Mouse (Mus musculus) CH12.LX (cell line): ENCODE data around the gene 4930590J08Rik. TPM values are rescaled to one million over a fixed set of nuclear protein-coding genes. Genes with fewer than 3 reads are reported as not detected.

Experiments used
- DNase-seq: peaks from one replicate; pipeline ENCODE4 v3.0.0-alpha.2; 2013; ENCODE audit errors: extremely low read depth
- H3K27ac ChIP-seq: 2 replicates; pipeline ENCODE4 v1.5.1; 2012; ENCODE audit warnings: low read depth, mild to moderate bottlenecking, control low read depth, moderate library complexity; ENCODE audit not compliant: insufficient read depth
- H3K27me3 ChIP-seq: replicated peaks from 2 replicates; pipeline ENCODE3; 2012; ENCODE audit warnings: inconsistent platforms
- H3K36me3 ChIP-seq, 2 experiments: replicated peaks in 1 of 2; 2 replicates each; pipeline versions ENCODE3 to v1.6.1; 2012; ENCODE audit warnings: inconsistent platforms in 1 of 2, low read length in 1 of 2, mild to moderate bottlenecking in 1 of 2, mixed read lengths in 1 of 2, moderate library complexity in 1 of 2; ENCODE audit not compliant: control insufficient read depth in 1 of 2, insufficient read depth in 1 of 2
- H3K4me1 ChIP-seq, 2 experiments: 2 replicates each; pipeline ENCODE4 v1.6.1; 2012; ENCODE audit warnings: inconsistent platforms in 1 of 2, moderate library complexity in 1 of 2; ENCODE audit not compliant: insufficient read depth in 2 of 2, control insufficient read depth in 1 of 2
- H3K4me2 ChIP-seq: 2 replicates; pipeline ENCODE4 v1.6.1; 2012; ENCODE audit warnings: low read depth, mild to moderate bottlenecking, control low read depth; ENCODE audit not compliant: poor library complexity, insufficient read depth, severe bottlenecking
- H3K4me3 ChIP-seq, 3 experiments: fragments of 150-350 bp in 1 of 3; sonication (generic) in 1 of 3; replicated peaks in 1 of 3; 2 replicates each; pipeline versions ENCODE3 to v1.5.1; 2011 to 2012; ENCODE audit warnings: low read depth in 2 of 3, low read length in 2 of 3, mild to moderate bottlenecking in 2 of 3, moderate library complexity in 2 of 3, control low read depth in 1 of 3, improper control_type of control experiment in 1 of 3, inconsistent platforms in 1 of 3, mixed read lengths in 1 of 3; ENCODE audit not compliant: poor library complexity in 1 of 3
- H3K79me2 ChIP-seq: replicated peaks from 2 replicates; pipeline ENCODE4 v1.6.1; 2012; ENCODE audit warnings: mild to moderate bottlenecking, moderate library complexity; ENCODE audit not compliant: control insufficient read depth, poor library complexity, insufficient read depth, severe bottlenecking; ENCODE audit errors: extremely low read depth
- H3K9ac ChIP-seq: 2 replicates; pipeline ENCODE4 v1.6.1; 2012; ENCODE audit warnings: low read depth, mild to moderate bottlenecking, control low read depth, moderate library complexity; ENCODE audit not compliant: insufficient read depth
- H3K9me3 ChIP-seq: replicated peaks from 2 replicates; pipeline ENCODE3; 2012; ENCODE audit warnings: low read length, inconsistent platforms, mixed read lengths
- BHLHE40 ChIP-seq: IDR thresholded peaks from 2 replicates; pipeline ENCODE4 v1.6.1; 2011; ENCODE audit warnings: mild to moderate bottlenecking, low read depth, low read length, improper control_type of control experiment
- CHD1 ChIP-seq: IDR thresholded peaks from 2 replicates; pipeline ENCODE4 v1.6.1; 2012; ENCODE audit warnings: low read depth, low read length, improper control_type of control experiment, inconsistent platforms
- CTCF ChIP-seq, 2 experiments: IDR thresholded peaks in 1 of 2; conservative IDR thresholded peaks in 1 of 2; 2 replicates each; pipeline ENCODE4 v1.5.1; 2011 to 2012; ENCODE audit warnings: low read depth in 2 of 2, low read length in 2 of 2, improper control_type of control experiment in 1 of 2, inconsistent platforms in 1 of 2, mild to moderate bottlenecking in 1 of 2, moderate library complexity in 1 of 2
- E2F4 ChIP-seq: IDR thresholded peaks from 2 replicates; pipeline ENCODE4 v1.6.1; 2011; ENCODE audit warnings: low read depth, low read length, improper control_type of control experiment; ENCODE audit not compliant: insufficient replicate concordance
- EP300 ChIP-seq: IDR thresholded peaks from 2 replicates; pipeline ENCODE4 v1.6.1; 2011; ENCODE audit warnings: low read length, improper control_type of control experiment
- GABPA ChIP-seq: IDR thresholded peaks from 2 replicates; pipeline ENCODE4 v1.6.1; 2012; ENCODE audit warnings: low read depth, low read length, improper control_type of control experiment, inconsistent platforms; ENCODE audit not compliant: insufficient replicate concordance
- HCFC1 ChIP-seq: IDR thresholded peaks from 2 replicates; pipeline ENCODE4 v1.6.1; 2012; ENCODE audit warnings: low read depth, mild to moderate bottlenecking, inconsistent platforms, low read length, improper control_type of control experiment
- IRF4 ChIP-seq: IDR thresholded peaks from 2 replicates; pipeline ENCODE4 v1.6.1; 2014; ENCODE audit warnings: low read depth, mild to moderate bottlenecking, inconsistent platforms, low read length, improper control_type of control experiment
- JUN ChIP-seq: IDR thresholded peaks from 2 replicates; pipeline ENCODE4 v1.6.1; 2011; ENCODE audit warnings: low read depth, mild to moderate bottlenecking, low read length, improper control_type of control experiment, moderate library complexity; ENCODE audit not compliant: insufficient read depth
- JUND ChIP-seq: conservative IDR thresholded peaks from 2 replicates; pipeline ENCODE4 v1.6.1; 2011; ENCODE audit warnings: low read depth, low read length, improper control_type of control experiment
- KAT2A ChIP-seq: IDR thresholded peaks from 2 replicates; pipeline ENCODE4 v1.6.1; 2012; ENCODE audit warnings: low read length, improper control_type of control experiment, inconsistent platforms; ENCODE audit not compliant: insufficient replicate concordance
- MEF2A ChIP-seq: IDR thresholded peaks from 2 replicates; pipeline ENCODE4 v1.6.1; 2014; ENCODE audit warnings: low read depth, mild to moderate bottlenecking, inconsistent platforms, low read length, improper control_type of control experiment, borderline replicate concordance
- MXI1 ChIP-seq: IDR thresholded peaks from 2 replicates; pipeline ENCODE4 v1.6.1; 2011; ENCODE audit warnings: mild to moderate bottlenecking, low read depth, low read length, improper control_type of control experiment
- MYC ChIP-seq: IDR thresholded peaks from 2 replicates; pipeline ENCODE4 v1.6.1; 2011; ENCODE audit warnings: low read depth, mild to moderate bottlenecking, improper control_type of control experiment, low read length
- NELFE ChIP-seq: IDR thresholded peaks from 2 replicates; pipeline ENCODE4 v1.6.1; 2011; ENCODE audit warnings: low read depth, low read length, improper control_type of control experiment
- NRF1 ChIP-seq: IDR thresholded peaks from 2 replicates; pipeline ENCODE4 v1.6.1; 2014; ENCODE audit warnings: low read depth, mild to moderate bottlenecking, inconsistent platforms, low read length, improper control_type of control experiment, moderate library complexity
- POLR2A ChIP-seq: IDR thresholded peaks from 2 replicates; pipeline ENCODE4 v1.6.1; 2011; ENCODE audit warnings: low read depth, mild to moderate bottlenecking, improper control_type of control experiment, low read length
- POLR2AphosphoS2 ChIP-seq: IDR thresholded peaks from 2 replicates; pipeline ENCODE4 v1.6.1; 2011; ENCODE audit warnings: low read depth, low read length, improper control_type of control experiment
- SIN3A ChIP-seq: IDR thresholded peaks from 2 replicates; pipeline ENCODE4 v1.6.1; 2012; ENCODE audit warnings: low read length, improper control_type of control experiment, inconsistent platforms
- SMC3 ChIP-seq: IDR thresholded peaks from 2 replicates; pipeline ENCODE4 v1.6.1; 2011; ENCODE audit warnings: low read depth, low read length, improper control_type of control experiment
- TBP ChIP-seq: conservative IDR thresholded peaks from 2 replicates; pipeline ENCODE4 v1.6.1; 2011; ENCODE audit warnings: low read depth, low read length, improper control_type of control experiment
- TCF12 ChIP-seq: IDR thresholded peaks from 2 replicates; pipeline ENCODE4 v1.6.1; 2014; ENCODE audit warnings: low read depth, mild to moderate bottlenecking, inconsistent platforms, low read length, improper control_type of control experiment
- USF1 ChIP-seq: IDR thresholded peaks from 2 replicates; pipeline ENCODE4 v1.6.1; 2014; ENCODE audit warnings: low read depth, mild to moderate bottlenecking, inconsistent platforms, low read length, improper control_type of control experiment
- USF2 ChIP-seq: conservative IDR thresholded peaks from 2 replicates; pipeline ENCODE4 v1.6.1; 2011; ENCODE audit warnings: low read depth, low read length, improper control_type of control experiment
- ZC3H11A ChIP-seq: IDR thresholded peaks from 2 replicates; pipeline ENCODE4 v1.6.1; 2012; ENCODE audit warnings: low read depth, mild to moderate bottlenecking, inconsistent platforms, low read length, improper control_type of control experiment
- ZNF384 ChIP-seq: IDR thresholded peaks from 2 replicates; pipeline ENCODE4 v1.6.1; 2012; ENCODE audit warnings: low read depth, low read length, improper control_type of control experiment, inconsistent platforms
- dilution Hi-C: fragments of 300-500 bp; cut with MboI; formaldehyde crosslinking; loops from 2 replicates; pipeline ENCODE4 v1.14.3; 2020; ENCODE audit warnings: low sequenced_read_pairs; ENCODE audit not compliant: extremely low pct_unique_long_range_greater_than_20kb, extremely low pct_ligation_motif_present
- in situ Hi-C: fragments of 300-500 bp; cut with MboI; formaldehyde crosslinking; loops from 3 replicates; pipeline ENCODE4 v1.14.3; 2019; ENCODE audit warnings: low sequenced_read_pairs, low pct_ligation_motif_present, low pct_unique_long_range_greater_than_20kb, mixed read lengths
- polyA plus RNA-seq: library from polyadenylated mRNA; unstranded; fragments of >175 nt; gene quantifications from 2 replicates; pipeline ENCODE4 v1.2.1, GENCODE M21; 2012; ENCODE audit warnings: low read depth; ENCODE audit not compliant: insufficient read length
- total RNA-seq, 2 experiments: library from RNA; depleted of rRNA; stranded (reverse); fragments of 300-350 nt in 1 of 2; fragments of >200 nt in 1 of 2; gene quantifications; 2 replicates each; pipeline ENCODE4 v1.2.3; 2012 to 2014

The 4930590J08Rik gene
- total and polyA plus RNA-seq, 3 experiments = 0.30 to 0.69 (median 0.34) TPM

- no peaks in the 10 kb centered on the region for H3K79me2 ChIP-seq
- no peak overlapping the region for H3K27ac ChIP-seq
- dilution Hi-C loops = no loop called here
Measured at GRCm38 (mm10) chr6:91862848-91863247, 39.8 kb upstream of the 4930590J08Rik start.

DNA sequence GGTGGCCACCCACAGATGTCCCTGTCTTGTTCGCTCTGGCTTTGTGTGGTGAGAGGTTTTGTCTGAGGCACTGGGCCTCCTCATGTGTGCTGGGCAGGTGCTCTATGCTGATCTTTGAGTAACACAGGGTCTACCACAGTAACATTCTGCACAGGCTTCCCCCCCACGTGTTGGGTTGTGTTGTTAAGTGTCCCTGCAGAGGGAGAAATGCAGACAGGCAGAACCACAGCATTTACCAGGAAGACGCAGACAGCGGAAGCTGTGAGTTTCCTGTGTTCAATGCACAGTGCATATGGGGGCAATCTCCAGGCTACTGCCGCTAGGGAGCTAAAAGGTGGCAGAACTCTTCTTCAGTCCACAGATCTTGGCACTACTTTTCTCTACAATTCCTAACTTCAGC lies 38.0 kb upstream of the 4930590J08Rik start:
- no peak overlapping the region for H3K27ac ChIP-seq
- H3K79me2 ChIP-seq = no peaks in the 10 kb centered on the region
- DNase-seq = no peak
- no peak overlapping the region for H3K9ac ChIP-seq
- H3K36me3 ChIP-seq = peaks cover 0 to 3% of the 10 kb centered on the region in 2 experiments
- H3K27me3 ChIP-seq = peaks cover 59% of the 10 kb centered on the region
- no peak overlapping the region for H3K4me2 ChIP-seq
- dilution Hi-C loops (no loop called here), in situ Hi-C loops (no loop called here)
- no peak overlapping the region for H3K4me3 ChIP-seq
- no peaks in the 10 kb centered on the region for H3K4me1 ChIP-seq
- TF ChIP-seq USF2 = no peak
- no peak for TF ChIP-seq TBP
- no peak for TF ChIP-seq NRF1
- no peak for TF ChIP-seq MYC
- TF ChIP-seq SIN3A = no peak
- no peak for TF ChIP-seq HCFC1
- no peak for TF ChIP-seq MXI1
- TF ChIP-seq CHD1 = no peak
- TF ChIP-seq POLR2A = no peak
- no peak for TF ChIP-seq KAT2A
- TF ChIP-seq E2F4 = no peak
- no peak for TF ChIP-seq CTCF (conservative IDR thresholded peaks at IDR 0.05 in 1 of 2, IDR thresholded peaks at IDR 0.05 in 1 of 2; ENCODE audit: low read depth in 2 of 2, low read length in 2 of 2)
- TF ChIP-seq USF1 = no peak
- TF ChIP-seq TCF12 = no peak
- no peak for TF ChIP-seq SMC3
- no peak for TF ChIP-seq NELFE
- no peak for TF ChIP-seq JUND
- no peak for TF ChIP-seq GABPA
- peaks cover 1% of the 10 kb centered on the region for H3K9me3 ChIP-seq

More at GRCm38 (mm10) chr6:91862848-91863247, 39.8 kb upstream of the 4930590J08Rik start:
- Histone ChIP-seq H3K27me3 (peaks cover 55% of the 10 kb centered on the region), H3K9me3 (peaks cover 2% of the 10 kb centered on the region), H3K9ac (no peak overlapping the region), H3K36me3 (peaks cover 0 to 3% of the 10 kb centered on the region in 2 experiments), H3K4me1 (peaks cover 4 to 8% of the 10 kb centered on the region in 2 experiments; a peak in 3 of 4 replicates), H3K4me2 (no peak overlapping the region), H3K4me3 (no peak overlapping the region)
- in situ Hi-C loops = no loop called here
- DNase-seq = no peak
- TF ChIP-seq MXI1 (no peak), CHD1 (no peak), ZC3H11A (no peak), IRF4 (no peak), BHLHE40 (no peak), MEF2A (no peak), ZNF384 (no peak), POLR2A (no peak), POLR2AphosphoS2 (no peak), CTCF (conservative IDR thresholded peaks at IDR 0.05 in 1 of 2, IDR thresholded peaks at IDR 0.05 in 1 of 2; ENCODE audit: low read depth in 2 of 2, low read length in 2 of 2) (no peak), KAT2A (no peak), EP300 (no peak), JUND (no peak), MYC (no peak), HCFC1 (no peak), SMC3 (no peak), E2F4 (no peak), JUN (no peak)
